Mouse (Mus musculus) kidney, postnatal 0 days (tissue): ENCODE data around the gene Mst1. TPM values are rescaled to one million over a fixed set of nuclear protein-coding genes. Genes with fewer than 3 reads are reported as not detected.

ENCODE experiments used
- ATAC-seq: fragments of 200-750 bp; cut with Nextera tagmentation; replicated peaks from 2 replicates; pipeline ENCODE4 v1.8.0; 2017; ENCODE audit warnings: low read depth, moderate number of reproducible peaks, moderate TSS enrichment, moderate library complexity; ENCODE audit not compliant: low FRiP score
- DNase-seq: peaks from one replicate; pipeline ENCODE4 v3.0.0-alpha.2; 2016; ENCODE audit warnings: low spot score
- H3K27ac ChIP-seq: fragments of 300-500 bp; sonication (generic); 2 replicates; pipeline ENCODE4 v1.5.1; 2014; ENCODE audit warnings: mild to moderate bottlenecking
- H3K27me3 ChIP-seq: fragments of 300-500 bp; sonication (generic); 2 replicates; pipeline ENCODE4 v1.6.1; 2014; ENCODE audit warnings: low read length, mixed read lengths; ENCODE audit not compliant: insufficient read depth
- H3K36me3 ChIP-seq: fragments of 300-500 bp; sonication (generic); 2 replicates; pipeline ENCODE4 v1.6.1; 2014; ENCODE audit warnings: low read length, mixed read lengths; ENCODE audit not compliant: insufficient read depth
- H3K4me1 ChIP-seq: fragments of 300-500 bp; sonication (generic); replicated peaks from 2 replicates; pipeline ENCODE4 v1.6.1; 2014; ENCODE audit warnings: antibody characterized with exemption, low read length, mixed read lengths; ENCODE audit not compliant: insufficient read depth
- H3K4me2 ChIP-seq: fragments of 300-500 bp; sonication (generic); 2 replicates; pipeline ENCODE4 v1.6.1; 2014; ENCODE audit warnings: mild to moderate bottlenecking, low read length, moderate library complexity, mixed read lengths
- H3K4me3 ChIP-seq: fragments of 300-500 bp; sonication (generic); replicated peaks from 2 replicates; pipeline ENCODE4 v1.5.1; 2014; ENCODE audit warnings: low read depth, low read length
- H3K9ac ChIP-seq: fragments of 300-500 bp; sonication (generic); 2 replicates; pipeline ENCODE4 v1.6.1; 2014; ENCODE audit warnings: low read depth, low read length
- H3K9me3 ChIP-seq: fragments of 300-500 bp; sonication (generic); replicated peaks from 2 replicates; pipeline ENCODE4 v1.6.1; 2016; ENCODE audit warnings: low read length, inconsistent platforms, mixed read lengths
- CTCF ChIP-seq: IDR thresholded peaks from 2 replicates; pipeline ENCODE4 v1.5.1; 2016; ENCODE audit warnings: antibody characterized with exemption, low read depth, mild to moderate bottlenecking, moderate library complexity
- WGBS: fragments of 180-500 bp; shearing (Covaris S2); extraction: QIAGEN DNeasy Blood & Tissue Kit; methylation state at CpG from one replicate; pipeline ENCODE4 v1.1.7; 2014; 5-methylcytosine and 5-hydroxymethylcytosine counted together
- microRNA-seq: library from miRNA; unstranded; fragments of <30 nt; microRNA quantifications from one replicate; pipeline ENCODE4, GENCODE M21; 2016
- polyA plus RNA-seq: library from polyadenylated mRNA; unstranded; fragments of >200 nt; fragmentation: Nextera tagmentation; extraction: Ambion mirVana; gene quantifications from 2 replicates; pipeline ENCODE4 v1.2.1, GENCODE M21; 2015

The Mst1 gene
- polyA plus RNA-seq, 1 experiment from 2014 or later: 0.39 TPM

DNA sequence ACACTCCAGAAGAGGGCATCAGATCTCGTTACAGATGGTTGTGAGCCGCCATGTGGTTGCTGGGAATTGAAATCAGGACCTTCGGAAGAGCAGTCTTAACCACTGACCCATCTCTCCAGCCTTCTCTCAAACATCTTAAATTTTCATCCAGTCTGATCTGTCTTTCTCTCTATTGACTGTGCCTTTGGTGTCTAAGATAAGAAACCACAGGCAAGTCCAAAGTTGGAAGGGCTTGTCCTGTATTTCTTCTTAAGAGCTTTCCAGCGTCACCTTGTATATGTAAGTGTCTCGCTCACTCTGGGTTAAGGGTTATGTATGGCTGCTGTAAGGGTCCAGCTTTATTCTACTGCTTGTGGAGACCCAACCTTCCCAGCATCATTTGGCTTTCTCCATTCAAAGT is 51.3 kb downstream of the Mst1 start:
- no peak overlapping the region for H3K27ac ChIP-seq
- H3K9me3 ChIP-seq: no peaks in the 10 kb centered on the region
- no peaks in the 10 kb centered on the region for H3K4me1 ChIP-seq
- ATAC-seq (no peak), DNase-seq (no peak)
- WGBS: 86% methylated on average over 5 of the region's 5 CpGs
- H3K36me3 ChIP-seq: no peaks in the 10 kb centered on the region
- no peak overlapping the region for H3K4me3 ChIP-seq
- no peak overlapping the region for H3K9ac ChIP-seq
- H3K27me3 ChIP-seq: no peaks in the 10 kb centered on the region
- H3K4me2 ChIP-seq: no peak overlapping the region
- TF ChIP-seq CTCF: no peak

DNA sequence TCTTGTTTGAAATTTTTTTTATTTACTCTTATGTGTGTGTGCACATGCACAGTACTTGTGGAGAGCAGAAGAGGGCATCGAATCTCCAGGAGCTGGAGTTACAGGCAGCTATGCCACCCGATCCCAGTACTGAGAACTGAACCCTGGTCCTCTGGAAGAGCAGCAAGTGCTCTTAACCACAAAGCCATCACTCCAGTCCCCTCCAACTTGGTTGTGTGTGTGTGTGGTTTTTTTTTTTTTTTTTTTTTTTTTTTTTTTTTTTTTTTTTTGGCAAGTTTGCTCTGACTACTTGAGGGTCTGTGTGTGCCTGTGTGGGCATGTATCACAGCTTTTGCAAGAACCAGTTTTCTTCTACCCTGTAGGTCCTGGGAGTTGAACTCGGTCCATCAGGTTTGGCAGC is 52.1 kb downstream of the Mst1 start:
- no peaks in the 10 kb centered on the region for H3K36me3 ChIP-seq
- no peaks in the 10 kb centered on the region for H3K27me3 ChIP-seq
- no peaks in the 10 kb centered on the region for H3K4me1 ChIP-seq
- no peak overlapping the region for H3K9ac ChIP-seq
- WGBS: 90% methylated on average over 3 of the region's 3 CpGs
- no peak for TF ChIP-seq CTCF
- H3K9me3 ChIP-seq: no peaks in the 10 kb centered on the region
- no peak overlapping the region for H3K4me3 ChIP-seq
- no peak overlapping the region for H3K27ac ChIP-seq
- ATAC-seq (no peak), DNase-seq (no peak)
- H3K4me2 ChIP-seq: no peak overlapping the region

DNA sequence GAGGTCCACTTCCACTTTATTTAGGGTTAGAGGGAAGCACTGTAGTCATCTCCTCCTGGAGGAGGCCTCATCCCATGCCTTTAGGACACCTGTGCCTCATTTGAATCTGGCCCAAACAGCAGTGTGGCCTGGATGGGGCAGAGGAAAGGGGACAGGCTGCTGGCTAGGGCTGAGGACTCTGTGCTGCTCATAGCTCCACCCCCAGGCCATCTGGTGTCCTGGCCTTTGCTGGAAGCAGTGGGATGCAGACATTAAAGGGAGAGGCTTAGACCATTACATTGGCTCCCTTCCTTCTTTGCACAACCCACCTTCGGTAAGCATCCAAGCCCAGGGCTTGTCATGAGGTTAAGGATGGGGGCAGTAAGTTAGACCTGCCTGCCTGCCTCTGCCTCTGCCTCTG is 53.2 kb downstream of the Mst1 start:
- ATAC-seq: no peak
- Histone ChIP-seq H3K27ac (no peak overlapping the region), H3K4me3 (no peak overlapping the region), H3K4me2 (no peak overlapping the region), H3K9ac (no peak overlapping the region), H3K9me3 (no peaks in the 10 kb centered on the region), H3K36me3 (no peaks in the 10 kb centered on the region), H3K4me1 (no peaks in the 10 kb centered on the region), H3K27me3 (no peaks in the 10 kb centered on the region)
- WGBS: 38% methylated on average over 1 of the region's 1 CpGs
- TF ChIP-seq CTCF: no peak
- DNase-seq: no peak

Small RNA genes within 50 kb of the gene (microRNA-seq; reads per million reads assigned to microRNA genes)
- gene Gm47303: not detected
- not detected for gene Mir7088

Other genes with a start within 250 kb of the Mst1 start
- 40.2 and 46.8 TPM in 2 replicates for gene Rbm6, start 207.2 kb upstream of the Mst1 start, polyA plus RNA-seq
- gene Mon1a, start 192.3 kb upstream of the Mst1 start, polyA plus RNA-seq: 11.1 and 12.7 TPM in 2 replicates
- 1.1 and 1.4 TPM in 2 replicates for gene Mst1r, start 173.6 kb upstream of the Mst1 start, polyA plus RNA-seq
- gene Actl11, start 152.0 kb upstream of the Mst1 start, polyA plus RNA-seq: not detected in 2 replicates
- gene Camkv, start 144.8 kb upstream of the Mst1 start, polyA plus RNA-seq: 0.95 and 1.3 TPM in 2 replicates
- 10.0 and 10.2 TPM in 2 replicates for gene Traip, start 130.3 kb upstream of the Mst1 start, polyA plus RNA-seq
- 33.2 and 41.6 TPM in 2 replicates for gene Uba7, start 104.9 kb upstream of the Mst1 start, polyA plus RNA-seq
- 1.3 and 2.0 TPM in 2 replicates for gene Gm20661, start 97.4 kb upstream of the Mst1 start, polyA plus RNA-seq
- 63.8 and 66.8 TPM in 2 replicates for gene Inka1, start 94.6 kb upstream of the Mst1 start, polyA plus RNA-seq
- 2.9 and 4.0 TPM in 2 replicates for gene Cdhr4, start 87.9 kb upstream of the Mst1 start, polyA plus RNA-seq
- 0.25 and 0.27 TPM in 2 replicates for gene Gm20662, start 84.1 kb upstream of the Mst1 start, polyA plus RNA-seq
- 45.7 and 46.9 TPM in 2 replicates for gene Ip6k1, start 77.9 kb upstream of the Mst1 start, polyA plus RNA-seq
- gene Gmppb, start 31.2 kb upstream of the Mst1 start, polyA plus RNA-seq: 23.2 and 27.2 TPM in 2 replicates
- 1.4 and 1.6 TPM in 2 replicates for gene Amigo3, start 27.3 kb upstream of the Mst1 start, polyA plus RNA-seq
- 23.7 and 24.6 TPM in 2 replicates for gene Rnf123, start 2.9 kb downstream of the Mst1 start, polyA plus RNA-seq
- 62.6 and 69.3 TPM in 2 replicates for gene Apeh, start 14.2 kb downstream of the Mst1 start, polyA plus RNA-seq
- gene Bsn, start 109.9 kb downstream of the Mst1 start, polyA plus RNA-seq: 0.25 and 0.31 TPM in 2 replicates
- gene Dag1, start 183.5 kb downstream of the Mst1 start, polyA plus RNA-seq: 165 and 170 TPM in 2 replicates
- gene Nicn1, start 210.0 kb downstream of the Mst1 start, polyA plus RNA-seq: 30.1 and 34.5 TPM in 2 replicates
- 50.5 and 51.2 TPM in 2 replicates for gene Amt, start 216.4 kb downstream of the Mst1 start, polyA plus RNA-seq
- 448 and 489 TPM in 2 replicates for gene Rhoa, start 225.7 kb downstream of the Mst1 start, polyA plus RNA-seq
- gene Tcta, start 225.7 kb downstream of the Mst1 start, polyA plus RNA-seq: 47.5 and 49.0 TPM in 2 replicates